Mouse (Mus musculus): Measurements from ENCODE around the gene Birc5.

- TF ChIP-seq POLR2A (IDR thresholded peaks at IDR 0.05; ENCODE audit: control insufficient read depth, extremely low read depth, insufficient read depth, low read length, poor library complexity) (no peak), CTCF (IDR thresholded peaks at IDR 0.05; ENCODE audit: borderline replicate concordance, control insufficient read depth, extremely low read depth, insufficient read depth, low read length, poor library complexity) (no peak)
Observed at GRCm38 (mm10) chr11:117800038-117800437, 49.0 kb upstream of the Birc5 start.
